Mouse (Mus musculus): ENCODE measurements around the gene 2010111I01Rik. TPM values are rescaled to one million over a fixed set of nuclear protein-coding genes. Genes with fewer than 3 reads are reported as not detected.
"Not testable (repeated sequence)": the region's sequence is repeated elsewhere in the genome, so short reads cannot be mapped to it uniquely, and the experiment has no call there.

2010111I01Rik gene
- total RNA-seq, 2 experiments from 2014 or later = 66.2 to 78.6 TPM

DNA sequence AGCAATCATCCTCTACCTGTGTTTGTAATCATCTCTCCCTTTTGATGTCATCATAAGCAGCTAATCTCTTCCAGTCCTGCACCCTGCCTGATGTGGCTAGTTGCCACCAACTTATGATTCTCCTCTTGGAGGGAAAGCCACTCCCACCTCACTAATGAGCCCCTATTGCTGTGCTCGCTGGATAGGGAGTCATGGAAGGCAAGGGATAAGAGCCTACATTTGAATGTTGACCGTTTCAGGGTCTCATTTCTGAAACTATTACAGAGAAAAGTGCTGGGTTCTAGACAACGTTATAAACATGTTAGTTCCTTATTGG lies 109.9 kb downstream of the 2010111I01Rik start:
- DNase-seq (ENCODE audit: low spot score in 2 of 2) = no peak

DNA sequence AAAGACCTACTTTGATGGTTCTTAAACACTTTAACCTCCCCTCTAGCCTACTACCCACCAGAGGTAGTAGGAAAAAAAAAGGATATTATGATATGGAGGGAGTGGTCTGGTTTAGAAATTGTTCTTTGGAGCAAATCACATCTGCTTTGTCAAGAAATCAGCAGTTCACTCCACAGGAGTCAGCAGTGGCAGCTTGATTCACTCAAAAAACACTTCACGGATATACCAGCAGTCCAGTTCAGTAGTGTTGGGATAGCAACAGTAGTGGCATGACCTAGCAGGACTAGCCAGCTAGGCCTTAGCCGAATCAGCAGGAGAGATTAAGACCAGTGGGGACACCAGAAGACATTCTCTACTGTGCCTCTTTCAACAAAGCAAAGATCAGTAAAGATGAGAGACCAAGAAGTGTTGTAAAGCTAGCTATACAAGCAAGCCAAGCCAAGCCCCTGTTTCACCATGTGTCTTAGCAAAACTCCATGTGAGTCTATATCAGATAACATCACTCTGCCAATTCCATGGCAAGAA lies 110.7 kb downstream of the 2010111I01Rik start:
- no peak for DNase-seq (ENCODE audit: low spot score in 2 of 2)

DNA sequence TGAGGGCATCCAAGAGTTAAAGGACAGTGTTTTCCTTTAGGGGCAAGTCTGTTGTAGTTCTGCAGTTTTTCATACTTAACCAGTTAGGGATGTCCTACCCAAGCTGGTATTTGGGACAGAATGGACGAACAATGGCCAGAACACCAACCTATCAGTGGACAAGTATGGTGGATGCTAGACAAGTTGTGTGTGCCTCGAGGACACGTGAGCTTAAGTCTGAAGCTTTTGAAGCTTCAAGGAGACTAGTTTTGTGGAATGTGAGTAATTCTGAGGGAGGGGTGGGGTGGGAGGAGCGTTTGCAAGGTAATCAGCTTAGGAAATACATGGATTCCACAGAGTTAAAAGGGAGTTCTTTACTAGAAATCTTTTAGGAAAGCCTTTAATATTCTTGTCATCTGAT lies 115.5 kb downstream of the 2010111I01Rik start:
- no peak for DNase-seq (ENCODE audit: low spot score in 2 of 2)

DNA sequence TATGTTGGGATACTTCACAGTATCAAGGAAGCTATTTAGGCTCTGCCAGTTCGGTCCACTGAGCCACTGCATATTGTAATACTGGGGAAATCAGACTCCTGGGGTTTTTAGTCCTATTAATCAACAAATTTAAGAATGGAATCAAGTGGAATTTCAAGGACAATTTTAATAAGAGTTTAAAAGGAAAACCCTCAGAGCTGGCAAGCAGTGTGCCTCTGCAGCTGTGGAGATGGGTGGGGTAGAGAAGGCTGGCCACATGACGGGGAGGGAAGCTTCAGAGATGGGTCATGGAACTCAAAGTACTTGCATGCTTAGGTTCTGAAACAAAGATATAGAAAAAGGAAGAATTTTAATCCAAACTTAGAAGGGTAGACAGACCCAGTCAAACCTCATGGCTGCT lies 116.1 kb downstream of the 2010111I01Rik start:
- DNase-seq (ENCODE audit: low spot score in 2 of 2) = no peak

DNA sequence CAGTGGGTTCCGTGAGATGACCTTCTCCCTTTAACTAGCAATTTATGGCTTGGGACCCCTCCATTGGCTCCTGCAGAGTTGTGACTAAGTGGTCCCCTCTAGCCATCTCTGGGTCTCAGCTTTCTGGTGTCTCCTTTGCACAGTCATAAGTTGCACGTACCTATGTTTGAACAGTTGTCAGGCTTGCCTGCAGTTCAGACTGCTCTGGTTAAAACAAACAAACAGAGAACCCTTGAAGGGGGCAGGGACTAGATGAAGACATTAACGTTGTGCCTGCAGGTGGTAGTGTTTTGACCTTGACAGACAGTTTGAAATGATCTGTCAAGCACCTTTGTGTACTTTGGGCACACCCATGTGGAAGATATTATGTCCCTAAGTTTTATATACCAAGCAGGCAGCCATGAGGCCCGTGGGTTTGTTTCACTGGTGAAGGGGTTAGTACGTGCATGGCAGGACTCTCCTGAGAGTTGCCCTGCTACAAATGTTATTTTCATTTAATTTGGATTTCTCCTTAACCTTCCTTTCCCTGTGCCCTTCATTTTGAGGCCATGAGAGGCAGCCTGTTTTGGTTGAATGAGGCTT lies 118.0 kb downstream of the 2010111I01Rik start:
- DNase-seq (ENCODE audit: low spot score in 2 of 2) = no peak

DNA sequence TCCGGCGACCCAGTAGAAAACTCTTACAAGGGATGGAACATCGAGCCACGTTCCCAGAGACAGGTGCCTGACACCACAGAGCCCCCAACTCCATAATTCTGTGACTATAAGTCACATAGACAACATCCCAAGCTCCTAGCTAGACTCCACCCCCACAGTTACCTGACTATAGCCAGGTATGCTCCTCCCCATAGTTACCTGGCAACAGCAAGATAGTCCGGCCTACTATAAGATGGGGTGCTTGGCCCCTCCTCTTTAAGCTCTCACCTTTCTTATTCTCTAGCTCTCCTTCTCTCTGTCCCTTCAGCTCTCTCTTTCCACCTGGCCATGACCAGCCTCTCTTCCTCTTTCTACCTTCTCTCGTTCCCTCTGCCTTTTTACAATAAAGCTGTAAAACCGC lies 118.4 kb downstream of the 2010111I01Rik start:
- not testable (repeated sequence) for DNase-seq (ENCODE audit: low spot score in 2 of 2)

DNA sequence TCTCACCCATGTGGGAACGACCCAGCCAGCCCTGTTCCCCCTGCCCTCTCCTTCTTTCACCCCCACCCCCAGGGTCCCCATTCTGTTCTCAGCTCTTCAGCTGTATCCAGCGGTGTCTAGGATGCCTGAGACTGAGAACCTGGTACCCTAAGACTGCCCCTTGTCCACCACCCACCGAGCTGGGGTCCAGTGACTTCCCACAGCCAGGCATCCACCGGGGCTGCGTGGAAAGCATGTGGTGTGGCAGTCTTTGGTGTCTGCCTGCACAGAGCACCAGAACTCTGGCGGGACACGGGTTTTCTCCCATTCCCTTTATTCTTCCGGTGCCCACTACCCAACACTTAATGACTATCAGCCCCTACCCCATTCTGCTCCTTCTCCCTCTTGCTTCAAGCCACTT lies 119.0 kb downstream of the 2010111I01Rik start:
- DNase-seq (ENCODE audit: low spot score in 2 of 2) = no peak

DNA sequence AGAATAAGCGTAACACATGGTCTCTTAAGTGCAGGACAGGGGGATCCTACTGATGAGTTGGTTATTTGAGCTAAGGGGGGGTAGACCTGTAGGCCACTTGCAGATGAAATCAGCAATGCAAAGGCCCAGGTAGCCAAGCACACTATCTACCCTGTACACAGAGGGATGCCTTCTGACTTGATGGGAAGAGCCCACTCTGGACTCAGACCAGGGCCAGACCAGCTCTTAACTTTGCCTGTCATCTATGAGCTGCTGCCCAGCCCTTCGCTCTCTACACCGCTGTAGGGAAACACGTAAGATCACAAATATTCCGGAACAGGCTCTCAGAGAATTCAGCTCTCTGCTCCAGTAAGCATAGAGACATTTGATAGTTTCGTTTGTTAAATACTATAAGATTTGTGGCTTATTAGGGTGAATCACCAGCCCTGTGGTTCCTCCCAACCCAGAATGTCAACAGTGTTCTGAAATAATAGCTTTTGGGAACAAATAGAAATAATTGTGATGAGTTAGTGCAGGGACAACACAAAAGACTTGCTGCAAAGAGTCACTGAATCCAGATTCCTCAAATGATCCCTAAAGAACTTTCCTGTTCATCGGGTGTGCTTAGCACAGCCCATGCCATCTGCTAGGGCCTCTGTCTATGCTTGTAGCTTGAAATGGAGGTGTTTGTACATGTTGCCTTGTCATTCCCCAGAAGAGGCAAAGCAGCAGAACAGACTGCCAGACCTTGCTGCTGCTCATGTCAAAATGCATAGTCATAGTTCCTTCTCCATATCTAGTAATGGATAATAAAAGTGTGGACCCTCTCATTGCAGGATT lies 123.4 kb downstream of the 2010111I01Rik start:
- DNase-seq (ENCODE audit: low spot score in 2 of 2) = no peak

DNA sequence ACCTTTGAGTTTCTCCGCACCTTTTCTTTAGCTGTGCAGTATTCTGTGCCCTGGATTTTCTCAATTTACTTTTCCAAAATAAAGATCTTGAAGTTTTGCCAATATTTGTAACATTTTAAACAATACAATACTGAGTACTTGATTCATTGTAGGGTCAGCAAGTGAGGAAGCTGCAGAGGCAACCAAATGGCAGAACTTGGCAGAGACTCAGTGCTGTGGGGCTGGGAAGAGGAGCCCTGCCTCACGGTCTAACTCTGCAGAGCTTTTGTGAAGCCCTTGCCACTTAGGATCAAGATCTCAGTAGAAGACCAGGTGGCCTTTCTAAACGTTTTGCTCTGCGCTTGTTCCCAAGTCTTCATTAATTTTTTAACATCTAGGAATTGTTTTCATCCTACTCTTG lies 124.8 kb downstream of the 2010111I01Rik start:
- no peak for DNase-seq (ENCODE audit: low spot score in 2 of 2)

DNA sequence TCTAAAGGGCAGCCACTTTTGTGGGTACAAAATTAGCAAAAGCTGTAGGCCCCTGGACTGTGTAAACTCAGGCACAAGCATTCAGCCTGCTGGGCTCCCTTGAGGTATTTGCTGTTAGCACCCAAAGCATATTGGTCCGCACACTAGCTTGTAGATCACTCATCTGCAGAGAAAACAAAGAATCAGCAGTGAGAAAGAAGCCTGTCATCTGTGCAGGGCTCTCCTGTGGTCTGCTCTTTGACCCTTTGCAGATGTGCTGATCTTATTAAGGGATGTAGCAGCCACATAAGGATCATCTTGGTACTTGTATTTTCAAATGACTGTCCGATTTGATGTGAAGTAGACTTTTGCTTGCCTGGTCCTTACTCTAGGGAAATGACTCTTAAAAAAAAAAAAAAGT lies 126.6 kb downstream of the 2010111I01Rik start:
- DNase-seq (ENCODE audit: low spot score in 2 of 2) = no peak

DNA sequence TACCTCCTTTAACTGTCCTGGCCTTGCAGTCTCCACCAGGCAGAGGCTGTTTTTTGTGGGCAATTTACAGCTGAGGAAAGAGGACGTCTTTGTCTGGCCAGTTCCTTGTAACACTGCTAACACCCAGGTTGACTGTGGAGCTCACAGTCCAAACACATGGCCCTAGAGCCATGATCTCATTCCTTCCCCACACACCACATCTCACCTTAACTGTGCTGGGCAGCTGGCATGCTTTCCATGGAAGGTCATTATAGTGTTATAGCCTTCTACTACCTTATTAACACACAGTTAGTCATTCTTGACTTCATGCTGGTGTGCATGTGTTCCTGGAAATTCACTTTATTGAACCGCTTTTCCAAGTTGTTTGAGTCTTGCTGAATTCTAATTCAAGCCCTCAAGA lies 127.6 kb downstream of the 2010111I01Rik start:
- no peak for DNase-seq (ENCODE audit: low spot score in 2 of 2)

DNA sequence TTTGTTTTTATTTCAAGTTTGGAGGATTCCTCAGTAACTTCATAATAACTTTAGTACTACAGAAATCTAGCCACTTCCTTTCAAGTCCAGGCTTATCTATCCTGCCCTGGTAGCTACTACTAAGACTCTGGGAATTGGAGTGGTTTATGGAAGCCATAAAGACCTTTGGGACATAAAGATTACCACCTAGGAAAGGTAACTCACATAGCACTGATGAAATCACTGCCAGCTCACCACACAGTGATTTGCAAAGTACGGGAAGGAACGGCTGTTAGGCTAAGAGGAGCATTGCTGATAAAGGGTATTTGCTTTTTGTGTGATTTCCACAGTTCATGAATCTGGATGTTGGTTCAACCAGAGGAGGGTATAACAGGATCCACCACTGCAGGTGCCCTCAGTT lies 128.2 kb downstream of the 2010111I01Rik start:
- DNase-seq (ENCODE audit: low spot score in 2 of 2) = no peak

DNA sequence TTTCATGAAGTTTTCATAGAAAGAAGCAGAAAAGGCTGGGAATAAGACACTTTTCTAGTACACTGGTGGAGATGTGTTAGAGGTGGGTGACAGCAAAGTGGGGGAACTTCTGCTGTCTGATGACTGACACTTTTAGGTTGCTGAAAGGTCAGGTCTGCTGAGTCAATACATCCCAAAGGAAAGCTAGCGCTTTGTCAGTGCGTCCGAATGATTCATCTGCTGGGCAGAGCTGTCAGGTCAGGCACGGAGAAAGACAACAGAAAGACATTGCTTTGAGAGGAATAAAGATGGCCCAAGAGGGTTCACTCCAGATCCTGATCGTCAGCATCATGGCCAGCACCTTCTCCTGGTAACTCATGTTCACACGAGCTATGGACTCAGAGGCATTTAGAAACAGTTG lies 128.9 kb downstream of the 2010111I01Rik start:
- DNase-seq (ENCODE audit: low spot score in 2 of 2) = no peak

DNA sequence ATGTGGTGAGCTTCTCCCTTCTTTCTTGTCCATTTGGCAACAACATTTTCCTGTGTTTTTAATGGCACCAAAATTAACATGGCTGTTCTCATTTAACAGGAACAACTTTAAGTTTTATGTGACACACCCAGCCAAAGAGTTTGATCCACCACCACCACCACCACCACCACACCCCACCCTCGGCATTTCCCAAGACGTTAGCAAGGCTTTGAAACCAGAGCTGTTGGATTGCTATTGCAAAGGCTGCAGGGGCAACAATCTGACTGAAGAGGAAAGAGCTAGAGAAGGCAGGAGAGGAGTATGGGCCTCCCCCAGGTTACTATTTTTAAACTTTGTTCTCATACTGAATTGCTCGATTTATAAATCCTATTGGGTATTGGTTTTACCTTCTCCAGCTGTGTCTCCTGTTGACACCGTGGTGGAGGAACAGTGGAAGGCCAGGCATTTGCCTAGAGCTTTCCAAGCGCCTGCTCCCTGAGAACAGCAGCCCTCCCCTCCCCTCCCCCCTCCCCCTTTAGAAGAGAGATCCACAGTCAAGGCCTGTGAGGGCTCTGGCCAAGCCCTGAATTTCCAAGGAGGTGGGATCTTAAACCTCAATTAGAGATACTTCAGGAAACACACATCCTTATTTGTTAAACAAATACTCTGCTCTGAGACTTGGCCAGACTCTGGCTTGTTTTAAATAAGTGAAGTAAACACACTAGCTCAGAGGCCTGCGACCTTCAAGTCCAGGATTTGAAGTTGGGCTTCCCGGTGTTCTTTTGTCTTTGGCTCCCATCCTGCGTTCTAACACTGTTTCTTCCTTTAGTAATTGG lies 129.8 kb downstream of the 2010111I01Rik start:
- no peak for DNase-seq (ENCODE audit: low spot score in 2 of 2)

DNA sequence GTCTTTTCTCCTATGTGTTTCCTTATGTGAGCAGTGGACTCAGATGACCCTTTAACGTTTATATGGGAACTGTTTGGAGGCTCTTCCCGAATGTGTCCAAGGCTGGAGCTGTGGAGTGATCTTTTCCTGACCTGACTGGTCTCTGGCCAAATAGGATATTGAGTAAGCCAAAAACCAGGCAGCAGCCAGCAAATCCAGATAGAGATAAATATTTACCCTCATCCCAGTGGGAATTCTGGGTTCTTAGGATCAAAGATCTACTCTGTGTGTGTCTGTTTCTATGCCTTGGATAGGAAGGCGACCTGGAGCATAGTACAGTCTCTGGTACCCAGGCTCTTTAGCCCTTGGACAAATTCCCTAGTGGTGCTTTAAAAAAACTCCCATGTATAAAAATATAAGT lies 132.1 kb downstream of the 2010111I01Rik start:
- DNase-seq (ENCODE audit: low spot score in 2 of 2) = no peak

DNA sequence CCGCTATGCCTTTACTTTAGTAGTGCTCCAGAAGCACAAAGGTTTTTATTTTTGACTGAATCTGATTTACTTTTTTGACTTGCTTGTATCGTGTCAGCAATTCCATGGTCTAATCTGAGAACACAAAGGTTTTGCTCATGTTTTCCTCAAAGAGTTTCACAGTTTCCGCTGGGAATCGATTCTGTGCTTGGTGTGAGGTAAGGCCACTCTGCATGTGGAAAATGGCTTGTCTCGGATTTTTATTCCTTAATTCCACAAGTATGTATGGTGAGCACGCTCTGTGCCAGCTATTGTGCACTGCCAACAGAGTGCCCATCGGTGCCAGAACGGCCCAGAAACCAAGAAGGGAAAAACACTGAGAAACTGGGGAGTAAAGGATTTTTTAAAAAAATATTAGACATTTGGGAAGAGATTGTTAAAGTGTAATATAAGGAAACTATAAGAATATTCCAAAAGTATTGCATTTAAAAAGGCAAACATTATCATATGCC lies 132.8 kb downstream of the 2010111I01Rik start:
- no peak for DNase-seq (ENCODE audit: low spot score in 2 of 2)

DNA sequence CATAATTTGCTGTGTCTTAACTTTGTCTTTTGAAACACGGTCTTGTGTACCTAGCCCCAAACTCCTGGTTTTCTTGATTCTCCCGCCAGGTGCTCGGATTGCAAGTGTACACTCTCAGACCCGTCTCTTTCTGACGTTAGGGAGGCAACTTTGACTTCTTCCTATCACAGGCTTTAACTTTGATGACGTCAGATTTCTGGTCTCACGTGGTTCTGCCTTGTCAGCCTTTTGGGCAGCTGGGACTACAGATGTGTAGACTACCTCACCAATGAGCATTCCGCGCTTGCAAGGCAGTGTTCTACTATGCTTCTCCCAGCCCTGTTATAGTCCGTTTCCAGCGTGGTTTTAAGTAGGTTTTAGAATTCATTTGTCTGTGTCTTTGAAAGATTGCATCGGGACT lies 137.1 kb downstream of the 2010111I01Rik start:
- DNase-seq (ENCODE audit: low spot score in 2 of 2) = no peak

DNA sequence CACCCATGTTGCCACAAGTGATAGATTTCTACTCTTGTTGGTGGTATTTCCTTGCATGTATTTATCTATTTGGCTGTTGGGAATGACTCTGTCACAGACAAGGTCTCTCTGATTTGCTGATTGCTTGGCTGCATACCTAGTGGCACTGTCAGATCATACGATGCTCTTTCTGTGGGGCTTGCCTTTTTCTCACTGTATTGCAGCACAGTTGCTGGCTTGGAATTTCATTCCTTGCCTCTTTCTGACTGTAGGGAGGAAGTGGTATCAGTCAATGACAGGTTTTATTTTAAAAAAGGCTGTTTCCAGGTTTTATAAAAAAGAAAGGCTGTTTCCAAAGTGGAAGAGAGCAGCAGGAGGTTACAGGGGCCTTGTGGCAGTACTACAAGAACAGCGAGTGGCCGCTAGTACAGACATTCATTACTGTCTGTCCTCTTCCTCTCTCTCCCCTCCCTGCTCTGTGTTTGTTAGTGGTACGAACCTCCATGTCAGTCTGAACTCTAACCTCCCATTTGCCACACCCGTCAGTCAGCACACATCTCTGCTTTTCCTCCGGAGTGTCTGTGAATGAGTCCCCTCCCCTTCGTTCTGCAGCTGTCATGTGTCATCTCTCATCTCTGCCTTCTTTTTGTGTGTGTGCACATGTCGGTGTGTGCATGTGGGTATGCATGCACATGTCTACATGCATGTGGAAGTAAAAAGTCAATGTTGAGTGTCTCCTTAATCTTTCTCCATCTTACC lies 138.3 kb downstream of the 2010111I01Rik start:
- DNase-seq (ENCODE audit: low spot score in 2 of 2) = no peak

DNA sequence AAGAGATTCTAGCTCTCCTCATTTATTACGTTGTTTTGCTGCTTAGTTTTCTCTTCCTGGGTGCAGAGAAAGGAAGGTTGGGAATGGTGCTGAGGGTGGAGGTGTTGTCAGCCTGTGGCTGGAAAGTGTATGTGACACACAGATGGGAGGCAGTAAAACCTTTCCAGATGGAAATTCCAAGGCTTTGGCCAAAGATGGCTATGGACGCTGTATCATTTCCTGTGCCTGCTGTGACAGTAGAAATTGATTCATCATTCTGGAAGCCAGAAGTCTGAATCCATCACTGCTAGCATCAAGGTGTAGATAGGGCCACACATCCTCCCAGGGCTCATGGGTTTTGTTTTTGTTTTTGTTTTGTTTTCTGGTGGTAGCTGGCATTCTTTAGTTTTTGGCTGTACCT lies 141.9 kb downstream of the 2010111I01Rik start:
- no peak for DNase-seq (ENCODE audit: low spot score in 2 of 2)

DNA sequence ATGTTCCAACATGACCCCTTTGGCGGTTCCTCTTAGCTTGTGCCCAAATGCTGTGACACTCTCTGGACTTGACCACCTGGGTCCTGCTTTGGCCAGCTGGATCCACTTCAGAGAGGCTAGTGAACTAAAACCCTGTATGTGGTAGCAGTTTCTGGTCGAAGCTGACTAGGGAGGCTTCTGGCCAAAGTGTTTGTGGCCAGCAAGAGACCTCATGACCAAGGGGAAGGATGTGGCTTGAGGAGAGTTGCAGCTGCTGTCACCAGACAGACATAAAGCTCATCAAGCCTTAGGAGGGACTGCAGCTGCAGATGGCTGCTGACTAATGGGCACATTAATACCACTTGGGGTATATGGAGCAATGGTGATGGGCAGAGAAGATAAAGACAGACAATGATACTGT lies 143.9 kb downstream of the 2010111I01Rik start:
- DNase-seq (ENCODE audit: low spot score in 2 of 2) = no peak
